Mouse (Mus musculus) gastrocnemius, postnatal 10 days (tissue): ENCODE measurements around the gene Spata2. TPM values are rescaled to one million over a fixed set of nuclear protein-coding genes. Genes with fewer than 3 reads are reported as not detected.

ENCODE experiments used
- DNase-seq: peaks from one replicate; pipeline ENCODE4 v3.0.0; 2021; ENCODE audit warnings: mixed read lengths
- long read RNA-seq, 2 experiments: library from polyadenylated mRNA; stranded (forward); transcript quantifications; one replicate each; pipeline ENCODE4 v2.0.0; 2021
- total RNA-seq, 2 experiments: library from RNA; stranded (reverse); gene quantifications; 2 replicates each; pipeline ENCODE4 v1.2.3; 2021

The Spata2 gene
- total RNA-seq = 10 to 100 TPM; 14.9 to 15.6 TPM
- long read RNA-seq, experiment 1, partial matches to known transcripts = 0 of 3 reads
- long read RNA-seq, experiment 1, other reads (novel, unspliced or antisense) = 2 of 3 reads
- long read RNA-seq, experiment 2, full-length matches to known transcripts = 1 of 2 reads
- long read RNA-seq, experiment 2, partial matches to known transcripts = 0 of 2 reads
- long read RNA-seq, experiment 2, other reads (novel, unspliced or antisense) = 1 of 2 reads

- DNase-seq = peak; percentile 93
These were observed at the start of gene Spata2 for GRCm38 (mm10) chr2:167492713-167493636. Gene Spata2, minus strand, starts transcription at chr2:167492887.

GRCm38 (mm10) chr2:167542361-167542760, 49.7 kb upstream of the Spata2 start:
- no peak for DNase-seq

DNA sequence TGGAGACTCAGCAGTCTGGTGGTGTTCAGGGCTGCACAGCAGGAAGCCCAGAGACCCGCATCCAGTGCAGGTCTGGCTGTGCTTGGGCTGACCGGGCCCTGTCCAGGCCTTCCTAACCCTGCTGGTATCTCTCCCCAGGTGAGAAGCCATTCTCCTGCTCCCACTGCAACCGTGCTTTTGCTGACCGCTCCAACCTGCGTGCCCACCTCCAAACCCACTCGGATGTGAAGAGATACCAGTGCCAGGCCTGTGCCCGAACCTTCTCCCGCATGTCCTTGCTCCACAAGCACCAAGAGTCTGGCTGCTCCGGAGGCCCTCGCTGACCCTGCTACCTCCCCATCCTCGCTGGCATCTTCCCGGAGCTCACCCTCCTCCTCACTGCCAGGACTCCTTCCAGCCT, 49.1 kb upstream of the Spata2 start:
- DNase-seq = no peak

DNA sequence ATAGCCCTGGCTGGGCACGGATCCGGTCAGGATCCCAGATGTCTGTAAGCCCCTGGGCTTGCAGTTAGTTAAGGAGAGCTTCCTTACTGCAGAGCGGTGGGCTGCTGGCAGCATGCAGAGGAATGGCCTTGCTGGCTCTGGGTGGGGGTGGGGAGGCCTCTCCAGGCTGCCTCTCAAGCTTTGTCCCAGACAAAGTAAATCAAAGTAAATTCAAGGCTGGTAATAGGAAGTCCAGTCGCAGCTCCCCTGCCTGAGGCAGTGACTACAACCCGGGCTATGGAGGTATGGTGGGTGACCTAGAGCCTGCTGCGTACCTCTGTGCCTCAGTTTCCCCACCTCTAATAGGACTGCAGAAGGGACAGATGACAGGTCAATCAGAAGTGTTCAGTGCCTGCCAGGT, 48.6 kb upstream of the Spata2 start:
- no peak for DNase-seq

DNA sequence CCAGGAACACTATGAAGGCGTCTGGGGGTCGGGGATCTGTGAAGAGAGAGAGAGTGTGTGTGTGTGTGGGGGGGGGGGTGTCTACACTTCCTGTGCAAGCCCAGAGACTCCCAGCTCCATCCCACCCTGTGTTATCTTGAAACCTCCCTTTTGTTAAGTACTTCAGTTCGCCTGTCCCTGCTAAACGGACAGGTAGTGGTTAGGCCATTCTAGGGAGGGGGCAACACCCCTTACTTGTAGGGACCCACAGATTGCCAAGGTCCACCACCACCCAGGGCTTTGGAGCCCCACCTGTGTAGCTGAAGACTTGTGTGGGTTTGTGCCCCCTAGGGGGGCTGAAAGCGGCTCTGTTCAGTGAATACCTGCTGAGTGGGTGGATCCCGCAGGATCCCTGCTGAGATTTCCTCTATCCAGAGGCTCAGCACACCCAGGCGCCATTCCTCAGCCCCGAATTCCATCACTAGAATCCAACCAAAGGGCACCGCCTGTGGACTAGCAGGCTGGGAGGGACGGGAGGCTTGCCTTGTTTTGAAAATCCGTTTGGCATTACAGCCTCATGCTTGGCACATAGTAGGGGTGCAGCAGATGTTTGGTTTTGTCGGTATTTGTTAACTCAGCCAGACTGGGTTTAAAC, 47.9 kb upstream of the Spata2 start:
- DNase-seq = no peak

- no peak for DNase-seq
These were observed 47.1 kb upstream of the Spata2 start for GRCm38 (mm10) chr2:167539536-167540476.

- peak; percentile 41 for DNase-seq
These were observed 46.1 kb upstream of the Spata2 start for GRCm38 (mm10) chr2:167538671-167539306.

GRCm38 (mm10) chr2:167537476-167538297, 45.0 kb upstream of the Spata2 start, which contains the start of gene Snai1:
Gene Snai1, plus strand, starts transcription at chr2:167538195.
- DNase-seq = peak; percentile 97

GRCm38 (mm10) chr2:167536320-167536945, 43.7 kb upstream of the Spata2 start:
- no peak for DNase-seq

DNA sequence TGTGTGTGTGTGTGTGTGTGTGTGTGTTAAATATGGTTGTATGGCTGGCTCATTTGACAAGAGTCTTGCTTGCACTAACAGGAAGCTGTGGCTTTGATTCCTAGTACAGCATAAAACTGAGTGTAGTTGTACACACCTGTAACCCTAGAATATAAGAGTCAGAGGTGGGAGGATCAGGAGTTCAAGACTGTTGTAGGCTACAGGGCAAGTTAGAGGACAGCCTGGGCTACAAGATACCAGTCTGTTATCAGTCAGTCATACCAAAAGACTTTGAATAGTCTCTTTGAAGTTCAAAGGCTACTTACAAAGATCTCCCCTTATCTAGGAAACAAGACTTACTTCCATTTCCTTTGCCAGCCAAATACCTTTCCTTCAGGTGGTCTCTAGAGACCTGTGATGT, 41.2 kb upstream of the Spata2 start:
- DNase-seq = no peak

DNA sequence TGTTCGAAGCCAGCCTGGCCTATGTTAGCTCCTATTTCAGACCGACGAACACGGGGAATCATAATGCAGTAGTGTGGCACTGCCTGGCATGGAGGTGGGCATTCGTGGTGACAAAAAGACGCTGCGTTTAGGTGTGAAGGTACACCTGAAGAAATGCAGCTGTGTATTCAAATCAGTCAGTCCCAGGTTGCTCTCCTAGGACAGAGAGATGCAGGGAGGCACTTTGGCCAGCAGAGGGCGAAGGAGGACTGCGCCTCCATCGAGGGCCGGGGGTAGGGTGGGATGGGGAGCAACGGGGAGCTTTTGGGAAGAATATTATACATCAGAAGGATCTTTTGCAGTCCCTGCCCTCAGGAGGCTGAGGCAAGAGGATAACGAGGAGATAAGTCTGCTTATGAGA, 39.4 kb upstream of the Spata2 start:
- DNase-seq = peak; percentile 68

GRCm38 (mm10) chr2:167530536-167530935, 37.8 kb upstream of the Spata2 start:
- no peak for DNase-seq

DNA sequence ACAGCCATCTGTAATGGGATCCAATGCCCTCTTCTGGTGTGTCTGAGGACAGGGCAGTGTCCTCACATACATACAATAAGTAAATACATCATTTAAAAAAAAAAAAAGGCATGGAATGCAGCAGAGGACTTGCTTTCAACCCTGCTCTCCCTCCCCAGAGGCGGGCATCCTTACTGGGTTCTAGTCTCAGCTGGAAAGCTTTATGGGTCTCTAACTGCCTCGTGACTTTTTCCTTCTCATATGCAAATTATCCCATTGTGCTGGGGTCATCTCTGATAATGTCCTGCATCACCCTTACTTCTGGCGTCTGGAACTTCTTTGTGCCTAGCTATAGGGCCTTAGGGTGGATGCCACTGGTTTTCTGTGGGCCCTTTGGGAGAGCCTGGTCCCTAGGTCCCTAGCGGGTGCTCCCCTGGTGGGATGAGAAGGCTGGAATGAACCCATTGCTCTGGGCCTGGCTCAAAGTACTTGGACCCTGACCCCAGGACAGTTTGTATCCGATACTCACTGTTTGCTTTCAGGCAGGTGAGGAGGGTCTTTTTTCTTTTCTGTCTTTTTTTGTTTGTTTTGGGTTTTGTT, 37.3 kb upstream of the Spata2 start:
- DNase-seq = no peak

DNA sequence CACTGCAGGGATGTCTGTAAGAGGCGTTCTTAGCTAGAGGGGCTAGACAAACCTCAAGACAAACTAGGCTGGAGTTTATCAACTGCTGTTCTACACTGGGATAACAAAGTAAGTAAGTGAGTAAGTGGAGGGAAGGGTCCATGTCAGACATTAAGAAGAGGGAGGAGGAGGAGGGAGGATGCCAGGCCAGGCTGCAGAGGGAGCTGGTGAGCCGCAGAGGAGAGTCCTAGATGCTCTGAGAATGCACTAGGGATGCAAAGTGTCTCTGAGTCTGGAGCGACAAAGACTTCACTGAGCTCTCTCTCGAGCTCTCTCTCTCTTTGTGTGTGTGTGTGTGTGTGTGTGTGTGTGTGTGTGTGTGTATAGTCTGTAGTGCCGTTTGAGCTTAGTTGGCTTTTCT, 35.6 kb upstream of the Spata2 start:
- DNase-seq = no peak

GRCm38 (mm10) chr2:167519606-167520252, 27.0 kb upstream of the Spata2 start:
- DNase-seq = no peak

DNA sequence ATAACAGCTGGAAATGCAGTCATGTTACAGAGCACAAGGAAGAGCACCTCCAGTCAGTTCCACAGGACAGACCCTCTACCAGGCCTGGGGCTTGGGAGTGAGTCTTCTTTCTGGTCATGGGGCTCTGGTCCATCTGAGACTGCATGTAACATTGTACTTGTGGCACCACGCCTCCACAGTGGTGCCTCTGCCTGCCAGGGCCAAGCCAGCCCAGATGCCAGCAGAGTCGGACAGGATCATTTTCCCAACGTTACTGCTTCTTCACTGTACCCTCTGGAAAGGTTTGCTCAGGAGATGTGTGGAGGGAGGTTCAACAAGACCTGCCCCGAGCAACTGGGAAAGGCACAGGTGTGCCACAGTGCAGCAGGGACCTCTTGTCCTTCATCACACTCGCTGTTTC, 23.0 kb upstream of the Spata2 start:
- DNase-seq = no peak

DNA sequence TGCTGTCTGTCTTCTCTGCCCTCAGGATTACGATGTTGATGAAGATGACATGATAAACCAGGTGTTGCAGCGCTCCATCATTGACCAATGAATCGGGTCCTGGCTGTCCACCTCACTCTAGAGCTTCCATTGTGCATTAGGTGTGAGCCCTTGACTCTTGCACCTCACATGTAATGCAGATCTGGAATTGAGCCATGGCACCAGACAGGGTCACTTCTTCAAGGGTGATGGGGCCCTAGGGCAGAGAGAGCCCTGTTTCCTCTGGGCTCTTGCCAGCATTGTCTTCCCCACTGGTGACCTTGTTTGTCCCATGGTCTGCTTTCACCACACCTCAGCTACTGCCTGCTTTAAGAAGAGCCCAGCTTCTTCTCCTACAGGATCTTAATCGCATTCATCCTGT, 22.0 kb upstream of the Spata2 start:
- DNase-seq = no peak

- DNase-seq = no peak
These were observed 20.3 kb upstream of the Spata2 start for GRCm38 (mm10) chr2:167512970-167513369.

DNA sequence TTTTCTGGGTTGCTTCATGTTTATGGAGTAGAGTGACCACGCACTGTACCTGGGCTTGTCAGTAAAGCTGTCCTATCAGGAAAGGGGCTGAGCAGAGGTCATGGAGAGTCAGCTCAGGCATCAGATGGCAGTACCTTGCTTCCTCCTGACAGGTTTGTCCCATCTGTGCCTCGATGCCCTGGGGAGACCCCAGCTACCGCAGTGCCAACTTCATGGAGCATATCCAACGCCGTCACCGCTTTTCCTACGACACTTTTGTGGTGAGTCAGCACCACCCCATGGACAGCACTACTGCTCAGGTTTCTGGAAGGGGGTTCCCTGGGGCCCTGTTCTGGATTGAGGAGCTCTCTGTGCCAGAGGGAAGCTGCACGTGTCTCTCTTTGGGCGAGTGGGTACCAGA, 19.7 kb upstream of the Spata2 start:
- DNase-seq = no peak
